Comparison of ENCODE assay signal across 8 mouse cellular contexts in genomic region chr4:144893561-144894486, GRCm38 (mm10). TPM values are rescaled to one million over a fixed set of nuclear protein-coding genes. Genes with fewer than 3 reads are reported as not detected.
DNase-seq lines count a peak whose midpoint lies in the region; ATAC-seq and TF ChIP-seq lines count a peak whose summit lies in the region.

No protein-coding gene starts in this region.

- H3K27ac ChIP-seq in heart, adult 2 months: peak overlapping the region; percentile 98
- H3K27ac ChIP-seq in lung, embryonic 16.5 days (ENCODE audit: low read length): peak overlapping the region; percentile 92

- peak overlapping the region; percentile 87 for H3K4me2 ChIP-seq in lung, embryonic 16.5 days (ENCODE audit: low read depth, low read length)

- H3K27me3 ChIP-seq in heart, adult 2 months (ENCODE audit: control insufficient read depth, insufficient read depth, low read length): no peaks in the 10 kb centered on the region
- no peaks in the 10 kb centered on the region for H3K27me3 ChIP-seq in lung, embryonic 16.5 days (ENCODE audit: control insufficient read depth, insufficient read depth, low read depth, low read length)

- 0 out of 2 replicates have a peak, but pooled peaks have one; percentile 3 for TF ChIP-seq EP300 in heart, adult 2 months (IDR thresholded peaks at IDR 0.05; ENCODE audit: insufficient read depth, low read depth, low read length)

- H3K36me3 ChIP-seq in heart, adult 2 months (ENCODE audit: control insufficient read depth, insufficient read depth, low read length): peaks cover 18% of the 10 kb centered on the region
- peaks cover 2% of the 10 kb centered on the region; the same call in 1 of the 2 replicates for H3K36me3 ChIP-seq in lung, embryonic 16.5 days (ENCODE audit: control insufficient read depth, insufficient read depth, low read length)

- peak; percentile 13; the same call in 1 of the 2 replicates for ATAC-seq in lung, embryonic 16.5 days (ENCODE audit: low read depth)

- intact Hi-C loops in heart, adult 2 months (cut with DNase I): loop anchor here (2.0 to 10.0 kb wide), 5 partner anchors 37 to 391 kb away; no protein-coding TSS in a partner anchor

- 0 out of 2 replicates have a peak, but pooled peaks cover 2% of the 10 kb centered on the region for H3K9me3 ChIP-seq in lung, embryonic 16.5 days (ENCODE audit: control insufficient read depth, low read length)

- peak; percentile 51 for DNase-seq in ovary, postnatal 36 days (ENCODE audit: low spot score)
- DNase-seq in ovary, postnatal 10 days (ENCODE audit: low spot score): no peak
- peak; percentile 51 to 59 for DNase-seq in cerebellum, postnatal 25 days
- DNase-seq in heart, adult 2 months: peak; percentile 79 to 80
- DNase-seq in kidney, adult 18-20 months: peak; percentile 81
- DNase-seq in right cerebral cortex, postnatal 14 days: peak; percentile 36
- no peak for DNase-seq in layer of hippocampus, adult 9-11 months

- H3K79me2 ChIP-seq in heart, adult 2 months (replicated peaks; ENCODE audit: control insufficient read depth, insufficient read depth, low read length): peaks cover 4% of the 10 kb centered on the region

- H3K9ac ChIP-seq in heart, adult 2 months (ENCODE audit: low read depth, low read length): peak overlapping the region; percentile 88
- peak overlapping the region; percentile 76 for H3K9ac ChIP-seq in lung, embryonic 16.5 days (ENCODE audit: low read length)

- 1% methylated on average over 44 of the region's 44 CpGs for WGBS in heart, adult 2 months
- WGBS in lung, embryonic 16.5 days: under 1% methylated on average over 44 of the region's 44 CpGs

- H3K4me3 ChIP-seq in heart, adult 2 months: peak overlapping the region; percentile 83
- peak overlapping the region; percentile 69 for H3K4me3 ChIP-seq in lung, embryonic 16.5 days (ENCODE audit: low read length)

- peaks cover 23% of the 10 kb centered on the region for H3K4me1 ChIP-seq in heart, adult 2 months (ENCODE audit: control insufficient read depth, insufficient read depth, low read length)
- H3K4me1 ChIP-seq in lung, embryonic 16.5 days (replicated peaks; ENCODE audit: control insufficient read depth, insufficient read depth, low read length): peaks cover 41% of the 10 kb centered on the region

- TF ChIP-seq CTCF in heart, adult 2 months (IDR thresholded peaks at IDR 0.05): no peak

- peak; percentile 39; the same call in 1 of the 2 replicates for TF ChIP-seq POLR2A in heart, adult 2 months (IDR thresholded peaks at IDR 0.05; ENCODE audit: insufficient read depth, low read depth, low read length)

RNA-seq across cellular contexts. Expression of gene Dhrs3, which starts 1.2 kb away (rescaled TPM):
- total RNA-seq in heart, adult 2 months (2021): 100 to 1,000 TPM; 139 to 143 TPM
- 113 and 144 TPM in 2 replicates for polyA plus RNA-seq in heart, adult 2 months (2012; rRNA removed)
- 67.6 and 77.3 TPM in 2 replicates for polyA plus RNA-seq in lung, embryonic 16.5 days (2015; fragmentation: Nextera tagmentation; extraction: Ambion mirVana)

Comparison
In these comparisons a context has a peak if more than half of its experiments do, and no peak if none do; other contexts are left out.
1. DNase-seq: peak in ovary, postnatal 36 days (single experiment), cerebellum, postnatal 25 days (2 of 2), heart, adult 2 months (2 of 2), kidney, adult 18-20 months (single experiment) and right cerebral cortex, postnatal 14 days (single experiment); none in ovary, postnatal 10 days (single experiment) and layer of hippocampus, adult 9-11 months (single experiment).